Mouse (Mus musculus) liver, embryonic 14.5 days (tissue): ENCODE measurements at regions not wholly inside any gene's neighbourhood (a gene's known extent, or its start where the extent isn't known, plus 50 kb on each side); places are given as distances from the start of the nearest gene placed in this dataset.
"Not testable (repeated sequence)": the region's sequence is repeated elsewhere in the genome, so short reads cannot be mapped to it uniquely, and the experiment has no call there.

Experiments used
- ATAC-seq: fragments of 200-750 bp; cut with Nextera tagmentation; 2 replicates; pipeline ENCODE4 v1.8.0; 2017; ENCODE audit warnings: moderate number of reproducible peaks, mild to moderate bottlenecking, moderate library complexity; ENCODE audit not compliant: insufficient read depth
- DNase-seq, 3 experiments: peaks; one replicate each; pipeline ENCODE4 v3.0.0-alpha.2; 2012 to 2013; ENCODE audit warnings: low read depth in 3 of 3, low spot score in 3 of 3
- H3K27ac ChIP-seq: fragments of 300-500 bp; sonication (generic); 2 replicates; pipeline ENCODE4 v1.5.1; 2014; ENCODE audit warnings: moderate library complexity, mild to moderate bottlenecking, control low read depth, inconsistent platforms
- H3K27me3 ChIP-seq: fragments of 300-500 bp; sonication (generic); 2 replicates; pipeline ENCODE4 v1.6.1; 2014; ENCODE audit warnings: mild to moderate bottlenecking, low read length, moderate library complexity; ENCODE audit not compliant: control insufficient read depth, insufficient read depth
- H3K36me3 ChIP-seq: fragments of 300-500 bp; sonication (generic); replicated peaks from 2 replicates; pipeline ENCODE4 v1.6.1; 2014; ENCODE audit warnings: low read depth; ENCODE audit not compliant: control insufficient read depth, insufficient read depth
- H3K4me1 ChIP-seq, 2 experiments: fragments of 200-500 bp in 1 of 2; fragments of 300-500 bp in 1 of 2; sonication (generic) in 1 of 2; replicated peaks; 2 replicates each; pipeline ENCODE4 v1.6.1; 2012 to 2014; ENCODE audit warnings: antibody characterized with exemption in 1 of 2, inconsistent platforms in 1 of 2, low read length in 1 of 2; ENCODE audit not compliant: control insufficient read depth in 2 of 2, insufficient read depth in 2 of 2
- H3K4me2 ChIP-seq: fragments of 300-500 bp; sonication (generic); 2 replicates; pipeline ENCODE4 v1.6.1; 2014; ENCODE audit warnings: low read depth, mild to moderate bottlenecking, control low read depth, moderate library complexity
- H3K4me3 ChIP-seq, 2 experiments: fragments of 200-500 bp in 1 of 2; fragments of 300-500 bp in 1 of 2; sonication (generic) in 1 of 2; 2 replicates each; pipeline ENCODE4 v1.5.1; 2012 to 2014; ENCODE audit warnings: low read depth in 2 of 2, low read length in 2 of 2, mild to moderate bottlenecking in 2 of 2, control low read depth in 1 of 2, inconsistent platforms in 1 of 2, moderate library complexity in 1 of 2; ENCODE audit not compliant: insufficient read depth in 1 of 2
- H3K9ac ChIP-seq: fragments of 300-500 bp; sonication (generic); replicated peaks from 2 replicates; pipeline ENCODE4 v1.6.1; 2014; ENCODE audit warnings: mild to moderate bottlenecking, control low read depth, moderate library complexity
- H3K9me3 ChIP-seq: fragments of 300-500 bp; sonication (generic); 2 replicates; pipeline ENCODE4 v1.6.1; 2016; ENCODE audit warnings: low read length, mixed read lengths; ENCODE audit not compliant: control insufficient read depth
- CTCF ChIP-seq: IDR thresholded peaks from 2 replicates; pipeline ENCODE4 v1.5.1; 2016; ENCODE audit warnings: antibody characterized with exemption, low read depth, control low read depth
- EP300 ChIP-seq: IDR thresholded peaks from 2 replicates; pipeline ENCODE4 v1.6.1; 2016; ENCODE audit warnings: antibody characterized with exemption, low read depth
- WGBS: fragments of 180-500 bp; shearing (Covaris S2); extraction: QIAGEN DNeasy Blood & Tissue Kit; methylation state at CpG from one replicate; pipeline ENCODE4 v1.1.7; 2014; ENCODE audit not compliant: insufficient replicate concordance; 5-methylcytosine and 5-hydroxymethylcytosine counted together

DNA sequence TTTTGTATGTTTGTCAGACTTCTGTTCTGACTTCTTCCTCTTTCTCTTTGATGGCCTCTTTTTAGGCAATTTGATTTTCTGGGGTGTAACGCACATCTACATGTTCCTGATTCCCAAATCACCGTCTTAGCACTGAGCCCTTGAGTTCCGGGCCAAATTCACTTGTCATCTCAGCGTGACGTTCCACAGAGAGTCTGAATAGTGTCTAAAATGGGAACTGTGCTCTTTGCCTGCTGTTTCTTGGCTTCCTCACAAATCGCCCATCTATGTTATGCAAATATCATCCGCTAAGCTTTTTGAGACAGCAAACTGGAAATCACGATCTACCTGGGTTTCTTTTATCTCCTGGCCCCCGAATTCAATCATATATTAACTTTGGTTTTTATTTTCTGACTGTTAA lies 223.8 kb upstream of the Gm6793 start:
- Histone ChIP-seq H3K9me3 (peaks cover 2% of the 10 kb centered on the region), H3K4me2 (no peak overlapping the region), H3K27me3 (no peaks in the 10 kb centered on the region), H3K27ac (no peak overlapping the region), H3K4me3 (no peak overlapping the region), H3K4me1 (no peaks in the 10 kb centered on the region), H3K36me3 (no peaks in the 10 kb centered on the region), H3K9ac (no peak overlapping the region)
- DNase-seq: no peak
- no peak for TF ChIP-seq EP300
- no peak for TF ChIP-seq CTCF
- 60% methylated on average over 9 of the region's 9 CpGs for WGBS
- ATAC-seq: no peak

DNA sequence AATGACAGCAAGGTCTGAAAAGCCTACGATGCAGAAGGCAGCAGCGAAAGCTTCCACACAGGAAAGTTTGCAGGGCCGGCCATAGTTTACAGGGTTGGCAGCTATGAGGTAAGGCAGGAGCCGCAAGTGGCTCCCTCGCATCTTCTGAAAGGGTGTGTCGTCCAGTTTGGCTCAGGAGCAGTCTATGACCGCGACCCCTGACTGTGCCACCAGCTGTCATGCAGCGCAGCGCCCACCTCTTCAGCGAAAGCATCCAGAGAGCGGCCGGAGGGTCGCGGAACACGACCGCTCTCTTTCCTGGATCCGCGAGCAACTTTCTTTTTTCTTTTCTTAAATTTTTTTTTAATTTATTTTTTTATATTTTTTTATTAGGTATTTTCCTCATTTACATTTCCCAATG lies 221.9 kb upstream of the Gm6793 start:
- not testable (repeated sequence) for H3K27ac ChIP-seq, DNase-seq, H3K27me3 ChIP-seq, H3K9ac ChIP-seq, H3K4me3 ChIP-seq, H3K4me2 ChIP-seq, H3K36me3 ChIP-seq, H3K9me3 ChIP-seq, ATAC-seq, H3K4me1 ChIP-seq
- 78% methylated on average over 18 of the region's 19 CpGs for WGBS

DNA sequence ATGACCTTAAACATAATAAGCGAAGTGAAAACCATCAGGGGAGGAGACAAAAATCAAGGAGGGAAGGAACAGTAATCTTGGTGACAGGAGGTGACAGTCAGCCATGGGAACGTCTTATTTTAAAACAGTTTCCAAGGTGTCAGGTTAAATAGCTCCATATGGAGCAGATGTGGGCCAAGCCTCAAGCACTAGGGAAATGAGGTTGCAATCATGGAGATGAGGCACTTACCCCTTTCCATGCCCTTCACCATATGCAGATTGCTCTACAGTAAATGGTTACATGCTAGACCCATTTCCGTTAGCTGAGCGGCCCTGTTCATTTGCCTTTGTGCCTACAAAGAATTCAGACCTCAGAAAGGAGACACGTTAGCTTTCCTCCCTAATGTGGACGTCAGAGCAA lies 204.8 kb upstream of the Gm6793 start:
- DNase-seq: no peak
- Histone ChIP-seq H3K9me3 (no peaks in the 10 kb centered on the region), H3K36me3 (no peaks in the 10 kb centered on the region), H3K4me3 (no peak overlapping the region), H3K4me2 (no peak overlapping the region), H3K4me1 (no peaks in the 10 kb centered on the region), H3K9ac (no peak overlapping the region), H3K27ac (no peak overlapping the region), H3K27me3 (no peaks in the 10 kb centered on the region)
- 55% methylated on average over 6 of the region's 6 CpGs for WGBS
- no peak for TF ChIP-seq CTCF
- TF ChIP-seq EP300: no peak
- ATAC-seq: no peak

- no peak overlapping the region for H3K27ac ChIP-seq
- ATAC-seq (no peak), DNase-seq (no peak)
- TF ChIP-seq CTCF (no peak), EP300 (no peak)
- no peaks in the 10 kb centered on the region for H3K27me3 ChIP-seq
- no peaks in the 10 kb centered on the region for H3K4me1 ChIP-seq
- no peaks in the 10 kb centered on the region for H3K36me3 ChIP-seq
- no peak overlapping the region for H3K9ac ChIP-seq
- H3K4me3 ChIP-seq: no peak overlapping the region
- H3K9me3 ChIP-seq: no peaks in the 10 kb centered on the region
- 57% methylated on average over 5 of the region's 5 CpGs for WGBS
- H3K4me2 ChIP-seq: no peak overlapping the region
Observed at GRCm38 (mm10) chr8:112212170-112212569, 197.3 kb upstream of the Gm6793 start.

GRCm38 (mm10) chr8:112196423-112196822 lies 181.6 kb upstream of the Gm6793 start:
- no peaks in the 10 kb centered on the region for H3K27me3 ChIP-seq
- TF ChIP-seq EP300 (no peak), CTCF (no peak)
- H3K9me3 ChIP-seq: no peaks in the 10 kb centered on the region
- WGBS: 56% methylated on average over 1 of the region's 1 CpGs
- H3K4me2 ChIP-seq: no peak overlapping the region
- H3K27ac ChIP-seq: no peak overlapping the region
- H3K36me3 ChIP-seq: no peaks in the 10 kb centered on the region
- ATAC-seq (no peak), DNase-seq (no peak)
- H3K4me1 ChIP-seq: no peaks in the 10 kb centered on the region
- H3K4me3 ChIP-seq: no peak overlapping the region
- no peak overlapping the region for H3K9ac ChIP-seq

GRCm38 (mm10) chr8:112195880-112196279 lies 181.0 kb upstream of the Gm6793 start:
- Histone ChIP-seq H3K27ac (no peak overlapping the region), H3K9me3 (no peaks in the 10 kb centered on the region), H3K27me3 (no peaks in the 10 kb centered on the region), H3K4me3 (no peak overlapping the region), H3K4me2 (no peak overlapping the region), H3K36me3 (no peaks in the 10 kb centered on the region), H3K9ac (no peak overlapping the region), H3K4me1 (no peaks in the 10 kb centered on the region)
- ATAC-seq: no peak
- TF ChIP-seq CTCF (no peak), EP300 (no peak)
- DNase-seq: no peak
- WGBS: 59% methylated on average over 2 of the region's 2 CpGs
